ENCODE assay signal across 28 mouse cellular contexts in the genomic region with DNA sequence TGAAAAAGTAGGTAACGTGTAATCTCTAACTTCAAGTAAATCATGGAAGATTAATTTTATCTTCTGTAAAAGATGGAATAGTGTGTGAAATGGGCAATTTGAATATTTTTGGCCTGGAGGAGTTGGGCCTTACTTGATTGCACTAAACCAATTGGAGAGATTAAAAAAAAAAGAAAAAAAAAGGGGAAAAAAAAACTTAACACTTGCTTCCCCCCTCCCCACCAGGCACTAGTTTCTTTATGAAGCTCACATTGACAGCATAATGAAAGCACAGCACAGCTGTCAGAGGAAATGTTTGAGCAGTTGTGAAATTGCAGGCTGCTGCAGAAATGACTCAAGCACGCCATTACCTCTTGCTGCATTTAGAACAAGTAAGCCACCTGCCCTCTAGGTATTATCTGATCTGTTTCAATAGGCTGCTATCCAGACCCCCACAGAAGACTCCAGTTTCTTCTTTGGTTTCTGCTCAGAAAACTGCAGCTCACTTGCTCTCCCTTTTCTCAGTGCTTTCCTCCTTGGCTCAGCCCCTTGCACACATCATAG.
DNase-seq lines count a peak whose midpoint lies in the region; ATAC-seq and TF ChIP-seq lines count a peak whose summit lies in the region.
"Had no signal": no experiment of that assay in that cellular context is flagged by ENCODE, and none has a peak within 500 bp of the region (broad histone marks: within the 10 kb centered on the region; RNA-seq: fewer than 3 reads in every experiment).

No protein-coding gene starts in this region.

- 55% methylated on average over 2 of the region's 2 CpGs for WGBS in forebrain, postnatal 0 days
- 56% methylated on average over 2 of the region's 2 CpGs for WGBS in liver, embryonic 12.5 days (ENCODE audit: insufficient replicate concordance)
- WGBS in heart, adult 2 months, result 60% methylated on average over 2 of the region's 2 CpGs

- H3K79me2 ChIP-seq in heart, adult 2 months (replicated peaks; ENCODE audit: control insufficient read depth, insufficient read depth, low read length), result no peaks in the 10 kb centered on the region

- TF ChIP-seq CTCF in forebrain, postnatal 0 days (IDR thresholded peaks at IDR 0.05; ENCODE audit: low read depth), result no peak
- TF ChIP-seq CTCF in heart, adult 2 months (IDR thresholded peaks at IDR 0.05), result no peak

- no peaks in the 10 kb centered on the region for H3K27me3 ChIP-seq in forebrain, postnatal 0 days (ENCODE audit: insufficient read depth, low read length)
- no peaks in the 10 kb centered on the region for H3K27me3 ChIP-seq in liver, embryonic 12.5 days (replicated peaks)
- H3K27me3 ChIP-seq in heart, adult 2 months (ENCODE audit: control insufficient read depth, insufficient read depth, low read length), result no peaks in the 10 kb centered on the region
- H3K27me3 ChIP-seq: hindbrain, embryonic 15.5 days; intestine, embryonic 15.5 days; liver, embryonic 13.5 days; megakaryocyte, embryonic 14.5 days; stomach, embryonic 15.5 days had no signal

- H3K36me3 ChIP-seq in forebrain, postnatal 0 days (ENCODE audit: insufficient read depth), result no peaks in the 10 kb centered on the region
- no peaks in the 10 kb centered on the region for H3K36me3 ChIP-seq in liver, embryonic 12.5 days
- no peaks in the 10 kb centered on the region for H3K36me3 ChIP-seq in heart, adult 2 months (ENCODE audit: control insufficient read depth, insufficient read depth, low read length)
- H3K36me3 ChIP-seq: G1E; hindbrain, embryonic 10.5 days; hindbrain, embryonic 15.5 days; intestine, embryonic 15.5 days; liver, embryonic 13.5 days; stomach, embryonic 15.5 days had no signal

- ATAC-seq in frontal cortex, adult (ENCODE audit: low TSS enrichment), result peak; percentile 54
- ATAC-seq in forebrain, postnatal 0 days, result peak; percentile 76; the same call in 1 of the 2 replicates
- no peak for ATAC-seq in liver, embryonic 12.5 days
- ATAC-seq: intestine, embryonic 15.5 days; lung, postnatal 0 days had no signal

- TF ChIP-seq EP300 in heart, adult 2 months (IDR thresholded peaks at IDR 0.05; ENCODE audit: insufficient read depth, low read depth, low read length), result no peak

- no peaks in the 10 kb centered on the region for H3K9me3 ChIP-seq in forebrain, postnatal 0 days (ENCODE audit: low read length)
- H3K9me3 ChIP-seq in liver, embryonic 12.5 days (replicated peaks), result no peaks in the 10 kb centered on the region
- H3K9me3 ChIP-seq: G1E; hindbrain, embryonic 10.5 days; hindbrain, embryonic 15.5 days; intestine, embryonic 15.5 days; liver, embryonic 13.5 days; stomach, embryonic 15.5 days had no signal

- DNase-seq in frontal cortex, adult 2 months (ENCODE audit: extremely low spot score in 1 of 2, low spot score in 1 of 2), result no peak
- DNase-seq in A20 (ENCODE audit: low read depth, low spot score), result peak; percentile 57
- peak; percentile 35 for DNase-seq in brain, adult 2 months (ENCODE audit: low read depth, low spot score)
- peak; percentile 35 for DNase-seq in forebrain, postnatal 0 days
- DNase-seq in heart, adult 2 months, result no peak
- DNase-seq: adrenal gland, postnatal 14 days; B cell, adult 2 months; cerebellum, adult 18-20 months; gastrocnemius, postnatal 10 days; heart, postnatal 14 days; kidney, adult 2 months; kidney, postnatal 36 days; liver, embryonic 13.5 days; lung, adult 18-20 months; lung, postnatal 4 days; right cerebral cortex, postnatal 25 days; thymus, postnatal 14 days had no signal

- no peak for TF ChIP-seq POLR2A in heart, adult 2 months (IDR thresholded peaks at IDR 0.05; ENCODE audit: insufficient read depth, low read depth, low read length)

- no peaks in the 10 kb centered on the region for H3K4me1 ChIP-seq in forebrain, postnatal 0 days (ENCODE audit: insufficient read depth)
- no peaks in the 10 kb centered on the region for H3K4me1 ChIP-seq in liver, embryonic 12.5 days
- H3K4me1 ChIP-seq in heart, adult 2 months (ENCODE audit: control insufficient read depth, insufficient read depth, low read length), result no peaks in the 10 kb centered on the region
- H3K4me1 ChIP-seq: hindbrain, embryonic 10.5 days; intestine, embryonic 15.5 days; liver, embryonic 13.5 days; megakaryocyte, embryonic 14.5 days; stomach, embryonic 15.5 days had no signal

- no peak overlapping the region for H3K4me2 ChIP-seq in forebrain, postnatal 0 days (ENCODE audit: low read depth)
- no peak overlapping the region for H3K4me2 ChIP-seq in liver, embryonic 12.5 days
- H3K4me2 ChIP-seq: hindbrain, embryonic 15.5 days; intestine, embryonic 15.5 days; liver, embryonic 13.5 days; stomach, embryonic 15.5 days had no signal

- intact Hi-C loops in heart, adult 2 months (cut with DNase I), result no loop called here

- H3K4me3 ChIP-seq in forebrain, postnatal 0 days (ENCODE audit: low read depth, low read length), result no peak overlapping the region
- H3K4me3 ChIP-seq in liver, embryonic 12.5 days, result no peak overlapping the region
- H3K4me3 ChIP-seq in heart, adult 2 months, result no peak overlapping the region
- H3K4me3 ChIP-seq: hindbrain, embryonic 10.5 days; hindbrain, embryonic 15.5 days; intestine, embryonic 15.5 days; layer of hippocampus, adult 2 months; left cerebral cortex, adult 2 months; liver, embryonic 13.5 days; megakaryocyte, embryonic 14.5 days; stomach, embryonic 15.5 days had no signal

- 0 out of 2 replicates have a peak overlapping the region, but pooled peaks have one; percentile 9 for H3K27ac ChIP-seq in forebrain, postnatal 0 days (ENCODE audit: low read depth, low read length)
- no peak overlapping the region for H3K27ac ChIP-seq in liver, embryonic 12.5 days
- H3K27ac ChIP-seq in heart, adult 2 months, result no peak overlapping the region
- H3K27ac ChIP-seq: hindbrain, embryonic 10.5 days; hindbrain, embryonic 15.5 days; intestine, embryonic 15.5 days; layer of hippocampus, adult 2 months; left cerebral cortex, adult 2 months; liver, embryonic 13.5 days; stomach, embryonic 15.5 days had no signal

- no peak overlapping the region for H3K9ac ChIP-seq in forebrain, postnatal 0 days
- H3K9ac ChIP-seq in liver, embryonic 12.5 days, result no peak overlapping the region
- H3K9ac ChIP-seq in heart, adult 2 months (ENCODE audit: low read depth, low read length), result no peak overlapping the region
- H3K9ac ChIP-seq: hindbrain, embryonic 15.5 days; intestine, embryonic 15.5 days; liver, embryonic 13.5 days; stomach, embryonic 15.5 days had no signal

Comparison
In these comparisons a context has a peak if more than half of its experiments do, and no peak if none do; other contexts are left out.
1. DNase-seq: peak in A20 (single experiment), brain, adult 2 months (single experiment) and forebrain, postnatal 0 days (single experiment); none in frontal cortex, adult 2 months (0 of 2) and heart, adult 2 months (0 of 2).